Mouse (Mus musculus) heart, adult 9 months (tissue): Measurements from ENCODE around the gene Ephb2.
A peak's percentile ranks its signal among the peaks of the same experiment; 100 is the strongest.

ENCODE experiments used
- DNase-seq, 2 experiments: peaks; one replicate each; pipeline ENCODE4 v3.0.0; 2022; ENCODE audit warnings: low spot score in 2 of 2

Gene Ephb2

GRCm38 (mm10) chr4:136835621-136836386 is at the start of gene Ephb2:
Ephb2 (minus strand) TSS chr4:136835988.
- peak; percentile 22 to 50 for DNase-seq

DNA sequence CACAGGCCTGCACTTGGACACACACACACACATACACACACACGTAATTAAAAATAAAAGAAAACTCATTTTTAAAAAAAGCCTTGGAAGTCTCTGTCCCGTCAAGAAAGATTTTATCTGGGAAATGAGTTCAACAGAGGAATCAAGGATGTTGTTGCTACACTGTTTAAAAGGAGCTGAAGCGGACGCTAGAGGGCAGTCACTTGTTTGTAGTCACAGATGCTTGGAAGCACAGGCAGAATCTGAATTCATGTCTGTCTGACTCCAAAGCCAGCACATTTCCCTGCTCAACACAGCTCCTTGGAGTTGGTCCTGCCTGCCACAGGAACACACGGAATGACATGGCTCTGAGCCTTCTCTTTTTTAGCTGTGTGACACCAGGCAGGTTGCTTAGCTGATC is 42.8 kb upstream of the Ephb2 start:
- DNase-seq = no peak

DNA sequence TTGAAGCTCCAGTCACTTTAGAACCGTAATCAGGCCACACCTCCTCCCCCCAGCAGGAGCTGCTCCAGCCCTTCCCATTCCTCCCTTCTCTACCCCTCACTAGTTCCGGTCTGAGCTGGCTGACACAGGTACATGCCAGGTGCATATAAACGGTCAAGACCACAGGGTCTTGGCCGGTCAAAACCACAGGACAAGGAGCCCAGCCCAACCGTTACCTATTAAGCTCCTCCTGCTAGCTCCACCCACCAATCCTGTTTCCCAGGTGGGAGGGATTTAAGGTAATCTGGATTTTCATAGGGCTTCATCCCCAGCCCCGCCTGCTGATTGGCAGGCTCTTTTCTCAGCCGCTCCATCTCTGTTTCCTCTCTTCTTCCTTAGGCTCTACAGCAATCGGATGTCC is 42.4 kb upstream of the Ephb2 start:
- no peak for DNase-seq

- no peak for DNase-seq
These were observed 41.2 kb upstream of the Ephb2 start for GRCm38 (mm10) chr4:136876971-136877370.

- no peak for DNase-seq
These were observed 39.2 kb upstream of the Ephb2 start for GRCm38 (mm10) chr4:136875012-136875411.

DNA sequence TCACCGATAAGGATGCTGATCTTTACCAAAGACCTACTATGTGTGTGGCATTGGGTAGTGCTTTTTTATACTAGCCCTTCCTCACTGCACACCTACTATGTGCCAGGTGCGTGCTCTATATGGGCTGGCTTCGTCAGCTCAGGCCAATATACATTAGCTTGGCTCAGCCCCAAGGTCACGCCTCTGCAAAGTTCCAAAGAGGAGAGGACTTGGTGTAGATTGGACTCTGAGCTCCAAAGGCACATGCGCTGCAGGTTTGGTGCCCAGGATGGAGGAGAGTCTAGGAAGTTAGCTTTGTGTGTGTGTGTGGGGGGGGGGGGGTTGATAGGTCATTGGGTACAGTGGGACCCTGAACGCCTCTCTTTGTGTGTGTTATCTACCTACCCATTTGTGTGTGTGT is 32.6 kb upstream of the Ephb2 start:
- no peak for DNase-seq

DNA sequence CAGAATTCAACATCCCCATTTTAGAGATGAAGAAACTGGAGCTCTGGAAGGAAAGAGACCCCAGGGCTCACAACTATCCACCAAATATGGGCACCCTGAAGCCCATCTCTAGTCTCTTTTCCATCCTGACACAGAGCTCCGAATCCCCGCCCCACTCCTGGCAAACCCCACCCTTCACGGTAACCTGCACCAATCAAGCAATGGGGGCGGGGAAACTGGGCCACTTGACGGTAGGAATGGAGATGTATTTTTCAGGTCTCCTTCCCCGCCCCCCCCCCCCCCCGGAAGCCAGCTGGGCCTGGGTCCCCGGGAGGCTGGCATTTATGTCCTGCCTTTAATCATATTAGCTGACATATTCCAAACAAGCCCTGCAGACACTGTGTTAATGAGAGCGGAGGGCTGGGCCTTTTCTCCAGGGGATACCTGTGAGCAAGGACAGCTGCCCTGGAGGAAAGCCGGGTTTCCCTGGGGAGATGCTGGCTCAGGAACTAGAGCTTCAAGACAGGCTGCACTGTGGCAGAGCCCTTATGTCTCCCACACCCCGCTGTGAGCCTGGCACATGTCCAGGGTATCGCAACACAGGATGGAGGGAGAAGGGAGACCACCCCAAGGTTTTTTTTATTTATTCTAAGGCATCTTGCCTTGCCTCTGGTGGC is 32.0 kb upstream of the Ephb2 start:
- DNase-seq = no peak

DNA sequence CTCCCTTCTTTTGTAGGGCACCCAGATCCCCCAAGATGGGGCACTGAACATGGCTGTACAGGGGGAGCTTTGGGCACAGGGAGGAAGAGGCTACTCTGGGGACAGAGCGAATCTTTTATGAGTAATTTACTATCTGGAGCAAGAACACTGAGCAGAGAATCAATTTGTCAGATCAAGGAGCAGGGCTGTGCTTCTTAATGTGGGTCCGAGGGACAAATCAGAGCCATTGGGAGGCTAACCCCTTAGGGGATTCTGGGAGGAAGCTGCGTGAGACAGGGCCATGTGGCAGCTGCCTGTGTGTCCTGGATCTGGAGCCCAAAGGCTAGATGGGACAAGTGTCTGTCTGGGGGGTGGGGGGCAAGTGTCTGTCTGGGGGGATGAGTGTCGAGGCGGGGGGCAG is 29.7 kb upstream of the Ephb2 start:
- DNase-seq = no peak

DNA sequence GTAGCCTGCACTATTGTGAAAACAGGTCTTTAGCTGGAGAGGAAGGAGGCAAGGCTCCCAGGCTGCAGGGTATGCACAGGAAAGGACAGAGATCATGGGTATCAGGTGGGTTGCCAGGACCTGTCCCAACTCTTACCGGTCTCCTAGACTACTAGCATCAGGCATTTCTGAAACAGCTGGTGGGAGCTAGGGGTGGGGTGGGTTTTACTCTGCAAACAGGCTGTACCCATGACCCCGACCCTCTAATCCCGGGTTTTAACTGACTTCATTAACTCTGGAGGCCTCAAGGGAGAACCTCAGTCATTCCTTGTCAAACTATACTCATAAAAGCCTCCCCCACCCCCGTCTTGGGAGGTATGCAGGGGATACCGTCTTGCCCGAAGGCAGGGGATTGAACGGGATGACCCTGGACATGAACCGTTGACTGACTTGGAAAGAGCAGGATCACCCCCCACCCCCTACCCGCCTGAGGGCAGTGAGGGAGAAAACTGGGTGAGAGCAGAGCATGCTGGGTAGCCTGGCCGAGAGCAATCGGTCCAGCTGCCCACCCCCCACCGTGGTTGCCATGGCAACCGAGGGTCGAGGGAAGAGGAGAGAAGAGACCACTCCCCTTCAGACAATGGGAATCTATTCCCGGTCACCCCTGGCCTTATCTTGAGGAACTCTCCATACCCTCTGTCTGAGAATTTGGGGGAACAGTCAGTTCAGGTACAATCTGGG is 29.1 kb upstream of the Ephb2 start:
- DNase-seq = no peak

GRCm38 (mm10) chr4:136863517-136863916 is 27.7 kb upstream of the Ephb2 start:
- DNase-seq = no peak

- DNase-seq = no peak
These were observed 26.6 kb upstream of the Ephb2 start for GRCm38 (mm10) chr4:136862411-136862810.

DNA sequence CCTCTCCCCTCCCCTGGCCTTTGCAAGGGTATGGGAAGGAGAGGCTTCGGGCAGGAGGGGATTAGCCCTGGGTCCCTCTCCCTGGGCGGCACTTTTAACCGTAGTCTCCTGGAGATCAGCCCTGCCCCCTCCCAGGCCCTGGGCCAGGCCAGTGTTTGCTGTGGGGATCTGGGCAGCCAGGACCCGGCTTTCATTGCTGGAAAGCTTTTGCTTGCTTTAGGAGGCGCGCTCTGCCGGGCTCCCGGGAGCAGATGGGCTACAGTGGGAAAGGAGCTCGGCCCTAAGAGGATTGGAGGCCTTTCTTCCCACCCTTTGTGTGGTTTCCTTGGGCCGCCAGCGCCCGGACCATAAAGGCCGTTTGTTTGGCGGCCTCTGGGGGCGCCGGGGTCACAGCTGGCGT is 26.0 kb upstream of the Ephb2 start:
- no peak for DNase-seq

DNA sequence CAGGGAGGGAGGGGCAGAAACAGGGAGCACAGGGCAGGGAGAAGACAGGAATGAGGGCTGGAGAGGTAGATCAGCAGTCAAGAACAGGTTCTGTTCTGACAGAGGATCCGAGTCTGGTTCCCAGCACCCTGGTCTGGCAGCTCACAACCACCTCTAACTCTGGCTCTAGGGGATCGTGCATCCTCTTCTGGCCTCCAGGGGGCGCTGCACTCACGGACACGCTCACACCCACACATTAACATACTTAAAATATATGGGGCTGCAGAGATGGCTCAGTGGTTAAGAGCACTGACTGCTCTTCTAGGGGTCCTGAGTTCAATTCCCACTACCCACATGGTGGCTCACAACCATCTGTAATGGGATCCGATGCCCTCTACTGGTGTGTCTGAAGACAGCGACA is 24.2 kb upstream of the Ephb2 start:
- DNase-seq = no peak

DNA sequence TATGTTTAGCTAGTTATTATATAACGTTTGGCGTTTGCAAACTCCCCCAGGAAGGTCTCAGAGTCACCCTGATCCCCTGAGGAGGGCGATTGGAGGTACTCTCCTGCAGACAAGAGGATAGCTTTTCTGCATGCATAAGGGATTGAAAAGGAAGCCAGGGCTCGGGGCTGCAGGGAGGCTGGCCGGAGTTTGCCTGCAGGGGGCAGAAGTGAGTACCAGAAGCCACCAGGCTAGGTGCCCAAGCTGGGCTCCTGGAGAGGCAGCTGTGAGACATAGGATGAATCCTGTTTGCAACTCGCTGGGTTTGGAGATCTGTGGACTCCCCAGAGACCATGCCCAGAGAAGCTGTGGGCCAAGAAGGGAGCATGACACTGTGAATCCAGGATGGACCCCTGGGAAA is 19.3 kb upstream of the Ephb2 start:
- no peak for DNase-seq

DNA sequence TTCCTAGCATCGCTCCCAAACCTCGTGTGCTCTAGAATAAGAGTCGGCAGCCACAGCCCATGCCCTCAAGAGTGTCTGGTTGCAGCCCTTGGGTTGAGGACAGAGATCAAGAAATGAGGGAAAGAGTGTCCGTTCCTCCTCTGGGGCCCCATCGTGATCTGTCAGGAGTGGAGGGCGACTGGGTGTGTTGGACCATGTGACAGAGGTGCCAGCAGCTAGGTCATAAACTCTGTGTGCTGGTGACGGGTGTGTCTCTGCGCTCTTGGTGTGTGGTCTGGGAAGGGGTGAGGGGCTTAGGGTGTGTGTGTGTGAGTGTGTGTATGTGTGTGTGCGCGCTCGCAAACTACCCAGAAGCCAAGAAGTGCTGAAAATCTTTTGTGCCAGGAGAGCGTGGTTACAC is 17.2 kb upstream of the Ephb2 start:
- DNase-seq = no peak

DNA sequence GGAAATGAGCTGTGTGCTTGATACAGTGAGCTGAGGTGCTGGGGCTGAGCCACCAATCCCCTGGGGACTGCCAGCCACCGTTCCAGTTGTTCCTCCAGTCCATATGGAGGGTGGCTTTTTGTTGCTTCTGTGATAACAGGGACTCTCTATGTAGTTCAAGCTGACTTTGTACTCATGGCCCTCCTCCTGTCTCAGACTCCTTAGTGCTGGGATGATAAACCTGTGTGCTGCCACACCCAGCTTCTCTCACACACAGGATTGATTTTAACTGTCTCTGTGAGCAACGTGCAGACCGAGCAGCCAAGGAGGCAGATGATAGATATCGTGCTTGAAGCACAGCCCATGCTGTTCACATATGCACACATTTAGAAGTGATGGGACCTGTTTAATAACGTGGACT is 16.3 kb upstream of the Ephb2 start:
- DNase-seq = no peak

- no peak for DNase-seq
These were observed 12.8 kb upstream of the Ephb2 start for GRCm38 (mm10) chr4:136848565-136848964.

GRCm38 (mm10) chr4:136847166-136847565 is 11.4 kb upstream of the Ephb2 start:
- no peak for DNase-seq

DNA sequence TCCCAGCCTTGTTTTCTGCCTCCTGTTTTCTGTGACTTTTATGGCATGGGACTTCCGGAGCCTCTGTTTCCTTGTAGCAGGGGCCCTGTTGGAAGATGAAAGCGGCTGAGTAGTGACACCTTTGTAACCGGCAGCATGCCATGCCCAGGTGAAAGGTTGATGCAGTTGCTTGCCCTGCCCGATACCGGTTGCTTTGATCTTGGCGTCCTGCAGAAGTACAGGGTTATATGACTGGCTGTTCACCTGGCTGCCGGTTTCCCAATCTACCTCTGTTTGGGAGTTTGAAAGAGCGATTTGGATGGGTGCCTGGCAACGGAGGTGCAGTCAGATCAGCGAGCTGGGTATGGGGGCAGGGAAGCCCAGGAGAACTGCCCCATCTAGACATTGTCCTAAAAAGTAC is 7.0 kb upstream of the Ephb2 start:
- DNase-seq = no peak

DNA sequence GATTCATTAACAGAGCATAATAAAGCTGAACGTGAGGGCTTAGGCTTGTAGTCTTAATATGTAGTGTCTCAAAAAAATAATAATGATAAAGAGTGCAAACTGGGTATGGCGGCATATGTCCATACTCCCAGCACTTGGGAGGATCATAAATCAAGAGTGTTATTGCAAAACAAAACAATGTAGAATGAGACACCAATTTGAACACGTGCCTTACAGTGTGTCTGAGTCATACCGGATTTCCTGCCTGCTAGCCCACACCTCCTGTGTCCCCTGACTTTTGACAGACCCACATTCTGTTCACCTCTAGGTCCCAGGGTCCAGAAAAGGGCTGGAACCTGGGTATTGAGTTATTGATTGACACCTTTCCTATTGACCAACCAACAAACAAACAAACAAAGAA is 6.2 kb upstream of the Ephb2 start:
- DNase-seq = no peak

GRCm38 (mm10) chr4:136841056-136841455 is 5.3 kb upstream of the Ephb2 start:
- DNase-seq = peak; percentile 45 to 65

GRCm38 (mm10) chr4:136838462-136838861 is 2.7 kb upstream of the Ephb2 start:
- no peak for DNase-seq

DNA sequence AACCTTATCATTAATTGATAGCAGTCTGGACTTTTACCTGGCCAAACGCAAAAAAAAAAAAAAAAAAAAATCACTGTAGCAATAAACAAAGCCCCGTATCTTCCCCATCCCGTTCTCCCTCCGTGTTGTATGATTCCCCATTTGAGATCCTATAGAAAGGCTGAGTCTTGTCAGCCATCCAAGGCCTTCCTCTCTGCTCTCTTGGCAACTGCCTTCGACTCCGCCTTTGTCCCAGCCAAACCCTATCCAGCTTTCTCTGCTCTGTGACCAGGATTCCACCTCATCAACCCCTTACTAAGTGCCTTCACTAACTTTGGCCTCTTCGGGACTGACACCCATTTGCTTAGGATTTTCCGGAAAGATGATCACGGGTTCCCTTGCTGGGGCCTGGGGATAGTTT is 2.2 kb upstream of the Ephb2 start:
- DNase-seq = no peak
